ENCODE assay signal across 10 mouse cellular contexts in the genomic region with DNA sequence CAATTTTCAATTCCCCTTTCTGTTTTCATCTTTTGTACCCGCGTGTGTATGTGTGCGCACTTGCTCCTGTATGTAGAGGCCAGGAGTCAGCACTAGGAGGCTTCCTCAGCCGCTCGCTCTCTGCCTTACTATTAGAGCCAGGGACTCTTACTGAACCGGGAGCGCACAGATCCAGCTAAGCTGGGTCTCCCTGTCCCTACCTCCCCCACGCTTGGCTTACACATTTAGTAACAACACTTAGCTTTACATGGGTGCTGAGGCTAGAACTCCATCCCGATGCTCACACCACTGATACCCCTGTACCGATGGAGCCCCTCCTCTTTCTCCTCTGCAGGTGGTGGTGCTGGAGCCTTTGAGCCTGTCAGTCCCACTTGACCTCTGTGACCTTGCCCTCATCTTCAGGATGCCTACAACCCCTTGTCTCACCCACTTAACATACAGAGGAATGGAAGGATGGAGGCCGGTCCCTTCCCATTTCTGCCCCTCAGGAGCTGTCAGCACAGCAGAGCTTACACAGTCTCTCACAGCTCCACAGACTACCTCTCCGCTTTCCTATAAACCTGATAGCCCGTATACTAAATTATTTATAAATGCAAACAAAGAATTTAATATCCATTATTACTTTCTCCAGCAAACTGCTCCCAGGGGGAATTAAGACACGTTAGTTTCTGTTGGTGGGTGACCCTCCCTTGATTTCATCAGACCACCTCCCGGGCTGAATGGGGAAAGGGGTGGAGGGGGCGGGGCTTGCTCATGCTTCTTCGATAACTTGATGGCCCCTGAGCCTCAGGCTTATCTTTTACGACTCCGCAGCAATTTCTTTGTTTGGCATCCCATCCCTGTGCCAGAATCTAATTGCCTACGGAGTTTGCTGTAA. TPM values are rescaled to one million over a fixed set of nuclear protein-coding genes. Genes with fewer than 3 reads are reported as not detected.
DNase-seq lines count a peak whose midpoint lies in the region; ATAC-seq and TF ChIP-seq lines count a peak whose summit lies in the region.
"Had no signal": no experiment of that assay in that cellular context is flagged by ENCODE, and none has a peak within 500 bp of the region (broad histone marks: within the 10 kb centered on the region; RNA-seq: fewer than 3 reads in every experiment).

No protein-coding gene starts in this region.

- peak overlapping the region; percentile 56 for H3K4me2 ChIP-seq in heart, embryonic 16.5 days (ENCODE audit: low read depth, low read length)
- H3K4me2 ChIP-seq in embryonic facial prominence, embryonic 14.5 days (ENCODE audit: low read depth, low read length): peak overlapping the region; percentile 47
- peak overlapping the region; percentile 45 for H3K4me2 ChIP-seq in intestine, embryonic 16.5 days (ENCODE audit: low read depth, low read length)
- peak overlapping the region; percentile 50 for H3K4me2 ChIP-seq in neural tube, embryonic 12.5 days (replicated peaks)

- 0 out of 2 replicates have a peak, but pooled peaks cover 2% of the 10 kb centered on the region for H3K9me3 ChIP-seq in heart, embryonic 16.5 days (replicated peaks; ENCODE audit: control insufficient read depth, low read length)
- H3K9me3 ChIP-seq in embryonic facial prominence, embryonic 14.5 days (ENCODE audit: control insufficient read depth, low read length): no peaks in the 10 kb centered on the region
- H3K9me3 ChIP-seq in intestine, embryonic 16.5 days (ENCODE audit: control insufficient read depth, low read length): no peaks in the 10 kb centered on the region
- H3K9me3 ChIP-seq in neural tube, embryonic 12.5 days: no peaks in the 10 kb centered on the region

- TF ChIP-seq CTCF in cerebellum, adult 2 months (IDR thresholded peaks at IDR 0.05; ENCODE audit: borderline replicate concordance, insufficient read depth, low read depth, low read length): no peak

- ATAC-seq in heart, embryonic 16.5 days (replicated peaks; ENCODE audit: extremely low read depth, insufficient read depth, low FRiP score): no peak
- ATAC-seq in embryonic facial prominence, embryonic 14.5 days (ENCODE audit: low read depth): no peak
- peak; percentile 17; the same call in 1 of the 2 replicates for ATAC-seq in intestine, embryonic 16.5 days
- ATAC-seq in neural tube, embryonic 12.5 days (ENCODE audit: low FRiP score, low read depth): peak; percentile 71
- no peak for ATAC-seq in megakaryocyte-erythroid progenitor cell, adult 5-6 weeks (replicated peaks; ENCODE audit: low FRiP score, low TSS enrichment, poor library complexity, severe bottlenecking)

- no peak overlapping the region for H3K9ac ChIP-seq in heart, embryonic 16.5 days (ENCODE audit: low read length)
- H3K9ac ChIP-seq in embryonic facial prominence, embryonic 14.5 days (ENCODE audit: low read depth, low read length): no peak overlapping the region; the same call in 1 of the 2 replicates
- H3K9ac ChIP-seq in intestine, embryonic 16.5 days (ENCODE audit: low read depth, low read length): no peak overlapping the region
- H3K9ac ChIP-seq in neural tube, embryonic 12.5 days: no peak overlapping the region

- 0 out of 2 replicates have a peak overlapping the region, but pooled peaks have one; percentile 19 for H3K4me3 ChIP-seq in heart, embryonic 16.5 days (ENCODE audit: low read length)
- H3K4me3 ChIP-seq in embryonic facial prominence, embryonic 14.5 days (ENCODE audit: low read depth, low read length): peak overlapping the region; percentile 21
- H3K4me3 ChIP-seq in intestine, embryonic 16.5 days (ENCODE audit: low read length): no peak overlapping the region; the same call in 1 of the 2 replicates
- H3K4me3 ChIP-seq in neural tube, embryonic 12.5 days: 0 out of 2 replicates have a peak overlapping the region, but pooled peaks have one; percentile 11
- H3K4me3 ChIP-seq in cerebellum, adult 2 months (replicated peaks; ENCODE audit: insufficient read depth, low read depth, low read length): no peak overlapping the region
- H3K4me3 ChIP-seq: erythroblast, embryonic 14.5 days had no signal

- no peak for DNase-seq in heart, adult 9 months (ENCODE audit: low spot score in 2 of 2)
- DNase-seq in embryonic facial prominence, embryonic 14.5 days (ENCODE audit: low spot score): no peak
- DNase-seq in cerebellum, postnatal 36 days: no peak
- no peak for DNase-seq in cerebellum, adult 2 months

- H3K36me3 ChIP-seq in heart, embryonic 16.5 days (ENCODE audit: control insufficient read depth, insufficient read depth): no peaks in the 10 kb centered on the region
- H3K36me3 ChIP-seq in embryonic facial prominence, embryonic 14.5 days (ENCODE audit: control insufficient read depth, insufficient read depth, low read length): no peaks in the 10 kb centered on the region
- no peaks in the 10 kb centered on the region for H3K36me3 ChIP-seq in intestine, embryonic 16.5 days (ENCODE audit: control insufficient read depth, insufficient read depth, low read length)
- no peaks in the 10 kb centered on the region for H3K36me3 ChIP-seq in neural tube, embryonic 12.5 days

- peaks cover 4% of the 10 kb centered on the region for H3K27me3 ChIP-seq in heart, embryonic 16.5 days (ENCODE audit: control insufficient read depth, insufficient read depth, low read length)
- H3K27me3 ChIP-seq in embryonic facial prominence, embryonic 14.5 days (replicated peaks; ENCODE audit: control insufficient read depth, insufficient read depth, low read length): no peaks in the 10 kb centered on the region
- peaks cover 3% of the 10 kb centered on the region; the same call in 1 of the 2 replicates for H3K27me3 ChIP-seq in intestine, embryonic 16.5 days (replicated peaks; ENCODE audit: control insufficient read depth, insufficient read depth, low read length)
- H3K27me3 ChIP-seq in neural tube, embryonic 12.5 days (replicated peaks): no peaks in the 10 kb centered on the region
- H3K27me3 ChIP-seq in cerebellum, adult 2 months (ENCODE audit: control insufficient read depth, insufficient read depth, low read length): no peaks in the 10 kb centered on the region

- TF ChIP-seq POLR2A in cerebellum, adult 2 months (IDR thresholded peaks at IDR 0.05; ENCODE audit: borderline replicate concordance, insufficient read depth, low read length): no peak

- H3K4me1 ChIP-seq in heart, embryonic 16.5 days (ENCODE audit: control insufficient read depth, insufficient read depth, low read length): peaks cover 3% of the 10 kb centered on the region; the same call in 1 of the 2 replicates
- no peaks in the 10 kb centered on the region for H3K4me1 ChIP-seq in embryonic facial prominence, embryonic 14.5 days (ENCODE audit: control insufficient read depth, insufficient read depth, low read length)
- H3K4me1 ChIP-seq in intestine, embryonic 16.5 days (ENCODE audit: control insufficient read depth, insufficient read depth, low read length): peaks cover 8% of the 10 kb centered on the region
- H3K4me1 ChIP-seq in neural tube, embryonic 12.5 days: 0 out of 2 replicates have a peak, but pooled peaks cover 6% of the 10 kb centered on the region
- no peaks in the 10 kb centered on the region for H3K4me1 ChIP-seq in cerebellum, adult 2 months (ENCODE audit: control insufficient read depth, insufficient read depth, low read length)

- 34% methylated on average over 20 of the region's 20 CpGs for WGBS in heart, embryonic 16.5 days
- WGBS in embryonic facial prominence, embryonic 14.5 days: 40% methylated on average over 20 of the region's 20 CpGs
- 38% methylated on average over 20 of the region's 20 CpGs for WGBS in intestine, embryonic 16.5 days
- 40% methylated on average over 20 of the region's 20 CpGs for WGBS in neural tube, embryonic 12.5 days
- WGBS in cerebellum, adult 2 months: 38% methylated on average over 20 of the region's 20 CpGs

- H3K27ac ChIP-seq in heart, embryonic 16.5 days (ENCODE audit: low read length): no peak overlapping the region
- no peak overlapping the region for H3K27ac ChIP-seq in embryonic facial prominence, embryonic 14.5 days (replicated peaks; ENCODE audit: low read depth, low read length)
- no peak overlapping the region for H3K27ac ChIP-seq in intestine, embryonic 16.5 days (ENCODE audit: low read length)
- H3K27ac ChIP-seq in neural tube, embryonic 12.5 days: no peak overlapping the region
- H3K27ac ChIP-seq in cerebellum, adult 2 months (ENCODE audit: insufficient read depth, low read length): no peak overlapping the region

RNA-seq across cellular contexts. Expression of a gene that starts 7.7 kb away (rescaled TPM):
- polyA plus RNA-seq in heart, embryonic 16.5 days (2015; fragmentation: Nextera tagmentation; extraction: Ambion mirVana): 3.0 and 3.3 TPM in 2 replicates
- polyA plus RNA-seq in embryonic facial prominence, embryonic 14.5 days (2014; fragmentation: Nextera tagmentation; extraction: Ambion mirVana): 4.0 and 4.1 TPM in 2 replicates
- polyA plus RNA-seq in intestine, embryonic 16.5 days (2015; fragmentation: Nextera tagmentation; extraction: Ambion mirVana): 4.4 and 4.6 TPM in 2 replicates
- 3.7 and 4.2 TPM in 2 replicates for polyA plus RNA-seq in neural tube, embryonic 12.5 days (2016; fragmentation: Nextera tagmentation; extraction: Ambion mirVana)
- polyA plus RNA-seq in cerebellum, adult 2 months (2012; rRNA removed): 8.3 and 9.0 TPM in 2 replicates
- 3.7 and 6.6 TPM in 2 replicates for total RNA-seq in megakaryocyte-erythroid progenitor cell, adult 5-6 weeks (2014; fragmentation: Nextera tagmentation)
- total RNA-seq in megakaryocyte-erythroid progenitor cell, adult 5-6 weeks (2017): 5.0 and 9.7 TPM in 2 replicates

RNA-seq across cellular contexts. Expression of a gene that starts 43.8 kb away (rescaled TPM):
- 0.18 TPM in 1 of 2 replicates, not detected in the other for polyA plus RNA-seq in heart, embryonic 16.5 days (2015; fragmentation: Nextera tagmentation; extraction: Ambion mirVana)
- polyA plus RNA-seq in embryonic facial prominence, embryonic 14.5 days (2014; fragmentation: Nextera tagmentation; extraction: Ambion mirVana): 0.28 and 0.38 TPM in 2 replicates
- polyA plus RNA-seq in intestine, embryonic 16.5 days (2015; fragmentation: Nextera tagmentation; extraction: Ambion mirVana): 0.18 TPM in 1 of 2 replicates, not detected in the other
- not detected in 2 replicates for polyA plus RNA-seq in neural tube, embryonic 12.5 days (2016; fragmentation: Nextera tagmentation; extraction: Ambion mirVana)
- not detected in 2 replicates for polyA plus RNA-seq in cerebellum, adult 2 months (2012; rRNA removed)
- not detected in 2 replicates for total RNA-seq in megakaryocyte-erythroid progenitor cell, adult 5-6 weeks (2014; fragmentation: Nextera tagmentation)
- not detected in 2 replicates for total RNA-seq in megakaryocyte-erythroid progenitor cell, adult 5-6 weeks (2017)
- polyA plus RNA-seq: erythroblast, embryonic 14.5 days had no signal

RNA-seq across cellular contexts. Expression of a gene that starts 45.4 kb away (rescaled TPM):
- 0.29 and 0.66 TPM in 2 replicates for polyA plus RNA-seq in heart, embryonic 16.5 days (2015; fragmentation: Nextera tagmentation; extraction: Ambion mirVana)
- polyA plus RNA-seq in embryonic facial prominence, embryonic 14.5 days (2014; fragmentation: Nextera tagmentation; extraction: Ambion mirVana): not detected in 2 replicates
- 106 and 121 TPM in 2 replicates for polyA plus RNA-seq in intestine, embryonic 16.5 days (2015; fragmentation: Nextera tagmentation; extraction: Ambion mirVana)
- polyA plus RNA-seq in neural tube, embryonic 12.5 days (2016; fragmentation: Nextera tagmentation; extraction: Ambion mirVana): not detected in 2 replicates
- not detected in 2 replicates for polyA plus RNA-seq in cerebellum, adult 2 months (2012; rRNA removed)
- total RNA-seq in megakaryocyte-erythroid progenitor cell, adult 5-6 weeks (2014; fragmentation: Nextera tagmentation): not detected in 2 replicates
- total RNA-seq in megakaryocyte-erythroid progenitor cell, adult 5-6 weeks (2017): not detected in 2 replicates
- polyA plus RNA-seq: erythroblast, embryonic 14.5 days had no signal

RNA-seq across cellular contexts. Expression of a gene that starts 47.7 kb away (rescaled TPM):
- not detected in 2 replicates for polyA plus RNA-seq in heart, embryonic 16.5 days (2015; fragmentation: Nextera tagmentation; extraction: Ambion mirVana)
- not detected in 2 replicates for polyA plus RNA-seq in embryonic facial prominence, embryonic 14.5 days (2014; fragmentation: Nextera tagmentation; extraction: Ambion mirVana)
- polyA plus RNA-seq in intestine, embryonic 16.5 days (2015; fragmentation: Nextera tagmentation; extraction: Ambion mirVana): not detected in 2 replicates
- not detected in 2 replicates for polyA plus RNA-seq in neural tube, embryonic 12.5 days (2016; fragmentation: Nextera tagmentation; extraction: Ambion mirVana)
- polyA plus RNA-seq in cerebellum, adult 2 months (2012; rRNA removed): not detected in 2 replicates
- not detected in 2 replicates for total RNA-seq in megakaryocyte-erythroid progenitor cell, adult 5-6 weeks (2014; fragmentation: Nextera tagmentation)
- not detected in 2 replicates for total RNA-seq in megakaryocyte-erythroid progenitor cell, adult 5-6 weeks (2017)
- polyA plus RNA-seq: erythroblast, embryonic 14.5 days; spleen, adult 2 months had no signal

RNA-seq across cellular contexts. Expression of a gene that starts 51.2 kb away (rescaled TPM):
- 7.0 and 8.3 TPM in 2 replicates for polyA plus RNA-seq in heart, embryonic 16.5 days (2015; fragmentation: Nextera tagmentation; extraction: Ambion mirVana)
- 3.8 and 4.7 TPM in 2 replicates for polyA plus RNA-seq in embryonic facial prominence, embryonic 14.5 days (2014; fragmentation: Nextera tagmentation; extraction: Ambion mirVana)
- polyA plus RNA-seq in intestine, embryonic 16.5 days (2015; fragmentation: Nextera tagmentation; extraction: Ambion mirVana): 16.3 and 17.1 TPM in 2 replicates
- 0.98 and 1.2 TPM in 2 replicates for polyA plus RNA-seq in neural tube, embryonic 12.5 days (2016; fragmentation: Nextera tagmentation; extraction: Ambion mirVana)
- polyA plus RNA-seq in cerebellum, adult 2 months (2012; rRNA removed): 2.4 and 2.5 TPM in 2 replicates
- total RNA-seq in megakaryocyte-erythroid progenitor cell, adult 5-6 weeks (2014; fragmentation: Nextera tagmentation): 7.3 and 7.8 TPM in 2 replicates
- 6.2 and 13.1 TPM in 2 replicates for total RNA-seq in megakaryocyte-erythroid progenitor cell, adult 5-6 weeks (2017)

Comparison
In these comparisons a context has a peak if more than half of its experiments do, and no peak if none do; other contexts are left out.
1. ATAC-seq: peak in intestine, embryonic 16.5 days (single experiment) and neural tube, embryonic 12.5 days (single experiment); none in heart, embryonic 16.5 days (single experiment), embryonic facial prominence, embryonic 14.5 days (single experiment) and megakaryocyte-erythroid progenitor cell, adult 5-6 weeks (single experiment).
2. H3K4me3 ChIP-seq: peak in heart, embryonic 16.5 days (single experiment), embryonic facial prominence, embryonic 14.5 days (single experiment) and neural tube, embryonic 12.5 days (single experiment); none in intestine, embryonic 16.5 days (single experiment) and cerebellum, adult 2 months (single experiment).
3. RNA of a gene that starts 45.4 kb away (polyA plus RNA-seq): 106 to 121 TPM in intestine, embryonic 16.5 days; 0.29 to 0.66 TPM in heart, embryonic 16.5 days, not detected in embryonic facial prominence, embryonic 14.5 days, not detected in neural tube, embryonic 12.5 days and not detected in cerebellum, adult 2 months; every median in the first group is over 10 times any median in the second.
4. Peak in every context shown above with its lines, with median percentiles within 50 percentile points of each other: H3K4me2 ChIP-seq.